Mouse (Mus musculus): ENCODE measurements around the gene Il10. TPM values are rescaled to one million over a fixed set of nuclear protein-coding genes. Genes with fewer than 3 reads are reported as not detected.

Gene Il10
- polyA plus RNA-seq (2015; fragmentation: Illumina TruSeq; extraction: RNeasy Lipid Tissue Mini Kit (QIAGEN cat#74804); ENCODE audit: insufficient read depth, low read depth, low replicate concordance) = not detected

DNA sequence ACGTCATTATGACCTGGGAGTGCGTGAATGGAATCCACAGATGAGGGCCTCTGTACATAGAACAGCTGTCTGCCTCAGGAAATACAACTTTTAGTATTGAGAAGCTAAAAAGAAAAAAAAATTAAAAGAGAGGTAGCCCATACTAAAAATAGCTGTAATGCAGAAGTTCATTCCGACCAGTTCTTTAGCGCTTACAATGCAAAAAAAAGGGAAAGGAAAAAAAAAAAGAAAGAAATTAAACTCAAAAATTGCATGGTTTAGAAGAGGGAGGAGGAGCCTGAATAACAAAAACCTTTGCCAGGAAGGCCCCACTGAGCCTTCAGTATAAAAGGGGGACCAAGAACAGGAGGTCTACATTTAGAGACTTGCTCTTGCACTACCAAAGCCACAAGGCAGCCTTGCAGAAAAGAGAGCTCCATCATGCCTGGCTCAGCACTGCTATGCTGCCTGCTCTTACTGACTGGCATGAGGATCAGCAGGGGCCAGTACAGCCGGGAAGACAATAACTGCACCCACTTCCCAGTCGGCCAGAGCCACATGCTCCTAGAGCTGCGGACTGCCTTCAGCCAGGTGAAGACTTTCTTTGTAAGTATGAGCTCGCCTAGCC is at the start of gene Il10:
TSS of gene Il10 (plus strand) at position 354 of the 607 bp plus-strand sequence.

Other genes starting within 250 kb of the Il10 start
- not detected for gene Fcamr, start 218.9 kb upstream of the Il10 start, polyA plus RNA-seq (2015; fragmentation: Illumina TruSeq; extraction: RNeasy Lipid Tissue Mini Kit (QIAGEN cat#74804); ENCODE audit: insufficient read depth, low read depth, low replicate concordance)
- 4.8 TPM for gene Pigr, start 193.2 kb upstream of the Il10 start, polyA plus RNA-seq (2015; fragmentation: Illumina TruSeq; extraction: RNeasy Lipid Tissue Mini Kit (QIAGEN cat#74804); ENCODE audit: insufficient read depth, low read depth, low replicate concordance)
- gene Fcmr, start 154.2 kb upstream of the Il10 start, polyA plus RNA-seq (2015; fragmentation: Illumina TruSeq; extraction: RNeasy Lipid Tissue Mini Kit (QIAGEN cat#74804); ENCODE audit: insufficient read depth, low read depth, low replicate concordance) = 2.1 TPM
- gene Il24, start 132.4 kb upstream of the Il10 start, polyA plus RNA-seq (2015; fragmentation: Illumina TruSeq; extraction: RNeasy Lipid Tissue Mini Kit (QIAGEN cat#74804); ENCODE audit: insufficient read depth, low read depth, low replicate concordance) = not detected
- gene Il20, start 108.4 kb upstream of the Il10 start, polyA plus RNA-seq (2015; fragmentation: Illumina TruSeq; extraction: RNeasy Lipid Tissue Mini Kit (QIAGEN cat#74804); ENCODE audit: insufficient read depth, low read depth, low replicate concordance) = not detected
- gene Il19, start 79.7 kb upstream of the Il10 start, polyA plus RNA-seq (2015; fragmentation: Illumina TruSeq; extraction: RNeasy Lipid Tissue Mini Kit (QIAGEN cat#74804); ENCODE audit: insufficient read depth, low read depth, low replicate concordance) = not detected
- gene Mapkapk2, start 78.0 kb downstream of the Il10 start, polyA plus RNA-seq (2015; fragmentation: Illumina TruSeq; extraction: RNeasy Lipid Tissue Mini Kit (QIAGEN cat#74804); ENCODE audit: insufficient read depth, low read depth, low replicate concordance) = 13.1 TPM
- 0.26 TPM for gene Dyrk3, start 118.5 kb downstream of the Il10 start, polyA plus RNA-seq (2015; fragmentation: Illumina TruSeq; extraction: RNeasy Lipid Tissue Mini Kit (QIAGEN cat#74804); ENCODE audit: insufficient read depth, low read depth, low replicate concordance)
- 8.7 TPM for gene Eif2d, start 133.3 kb downstream of the Il10 start, polyA plus RNA-seq (2015; fragmentation: Illumina TruSeq; extraction: RNeasy Lipid Tissue Mini Kit (QIAGEN cat#74804); ENCODE audit: insufficient read depth, low read depth, low replicate concordance)
- gene Rassf5, start 225.4 kb downstream of the Il10 start, polyA plus RNA-seq (2015; fragmentation: Illumina TruSeq; extraction: RNeasy Lipid Tissue Mini Kit (QIAGEN cat#74804); ENCODE audit: insufficient read depth, low read depth, low replicate concordance) = 2.6 TPM

Data from pancreas, adult 10 weeks (tissue).